Mouse (Mus musculus) myocyte (in vitro differentiated cells): ENCODE results near the gene Arel1.

Experiments used
- CEBPB ChIP-seq: IDR thresholded peaks from 2 replicates; pipeline ENCODE4 v1.6.1; 2011; ENCODE audit warnings: mild to moderate bottlenecking, moderate library complexity; ENCODE audit not compliant: poor library complexity, insufficient read depth, severe bottlenecking
- E2F4 ChIP-seq: IDR thresholded peaks from one replicate; pipeline ENCODE4 v1.6.1; 2011; ENCODE audit warnings: mild to moderate bottlenecking, control low read depth, moderate library complexity; ENCODE audit not compliant: insufficient read depth
- MAX ChIP-seq: IDR thresholded peaks from one replicate; pipeline ENCODE4 v1.6.1; 2011; ENCODE audit warnings: low read depth, mild to moderate bottlenecking, control low read depth
- MYOD1 ChIP-seq, 3 experiments: IDR thresholded peaks; one replicate each; pipeline ENCODE4 v1.6.1; 2011; ENCODE audit warnings: control low read depth in 2 of 3, low read depth in 2 of 3, mild to moderate bottlenecking in 2 of 3, moderate library complexity in 1 of 3; ENCODE audit not compliant: insufficient read length in 2 of 3, control insufficient read depth in 1 of 3
- MYOG ChIP-seq, 3 experiments: IDR thresholded peaks; one replicate each; pipeline ENCODE4 v1.6.1; 2011; ENCODE audit warnings: control low read depth in 2 of 3, low read depth in 2 of 3, mild to moderate bottlenecking in 2 of 3; ENCODE audit not compliant: insufficient read length in 2 of 3, control insufficient read depth in 1 of 3, insufficient read depth in 1 of 3
- POLR2A ChIP-seq: IDR thresholded peaks from one replicate; pipeline ENCODE4 v1.6.1; 2011; ENCODE audit warnings: low read depth, mild to moderate bottlenecking, control low read depth, moderate library complexity; ENCODE audit not compliant: insufficient read length
- POLR2AphosphoS2 ChIP-seq: IDR thresholded peaks from one replicate; pipeline ENCODE4 v1.6.1; 2011; ENCODE audit warnings: low read depth, control low read depth; ENCODE audit not compliant: insufficient read length
- REST ChIP-seq: IDR thresholded peaks from one replicate; pipeline ENCODE4 v1.6.1; 2011; ENCODE audit warnings: mild to moderate bottlenecking, control low read depth, moderate library complexity; ENCODE audit not compliant: insufficient read depth, insufficient read length
- SRF ChIP-seq: IDR thresholded peaks from one replicate; pipeline ENCODE4 v1.6.1; 2011; ENCODE audit warnings: low read depth; ENCODE audit not compliant: control insufficient read depth, insufficient read length
- TCF12 ChIP-seq: IDR thresholded peaks from one replicate; pipeline ENCODE4 v1.6.1; 2011; ENCODE audit warnings: mild to moderate bottlenecking, control low read depth; ENCODE audit not compliant: poor library complexity, insufficient read depth, severe bottlenecking
- USF1 ChIP-seq: IDR thresholded peaks from one replicate; pipeline ENCODE4 v1.6.1; 2011; ENCODE audit warnings: low read depth, mild to moderate bottlenecking, control low read depth, moderate library complexity

- TF ChIP-seq POLR2AphosphoS2 (no peak), POLR2A (no peak), TCF12 (no peak), USF1 (no peak), E2F4 (no peak), CEBPB (no peak), SRF (no peak), MYOG (IDR thresholded peaks at IDR 0.05; ENCODE audit: control insufficient read depth in 1 of 3, insufficient read depth in 1 of 3, insufficient read length in 2 of 3, low read depth in 2 of 3) (no peak), REST (no peak), MAX (no peak), MYOD1 (IDR thresholded peaks at IDR 0.05; ENCODE audit: control insufficient read depth in 1 of 3, insufficient read length in 2 of 3, low read depth in 2 of 3) (no peak)
Measured at GRCm38 (mm10) chr12:84907024-84907626, 63.6 kb downstream of the Arel1 start.
